Mouse (Mus musculus): Measurements from ENCODE around the gene 4921507P07Rik. TPM values are rescaled to one million over a fixed set of nuclear protein-coding genes. Genes with fewer than 3 reads are reported as not detected.
A peak's percentile ranks its signal among the peaks of the same experiment; 100 is the strongest.

Gene 4921507P07Rik
- polyA plus RNA-seq, 1 experiment from 2014 or later, result 1.1 TPM

- peak; percentile 69; the same call in 1 of the 2 replicates for ATAC-seq (replicated peaks; ENCODE audit: low FRiP score)
- H3K4me3 ChIP-seq (replicated peaks), result no peak overlapping the region
- H3K4me1 ChIP-seq, result no peaks in the 10 kb centered on the region
- no peak overlapping the region for H3K9ac ChIP-seq
- no peaks in the 10 kb centered on the region for H3K9me3 ChIP-seq (replicated peaks)
- H3K36me3 ChIP-seq, result no peaks in the 10 kb centered on the region
- 66% methylated on average over 5 of the region's 5 CpGs for WGBS
- H3K4me2 ChIP-seq, result no peak overlapping the region
- no peak overlapping the region for H3K27ac ChIP-seq
- H3K27me3 ChIP-seq, result no peaks in the 10 kb centered on the region
Observed at GRCm38 (mm10) chr6:50552881-50553518, 43.4 kb downstream of the 4921507P07Rik start.

- peaks cover 3% of the 10 kb centered on the region; the same call in 1 of the 2 replicates for H3K4me1 ChIP-seq
- H3K9ac ChIP-seq, result no peak overlapping the region
- 77% methylated on average over 7 of the region's 7 CpGs for WGBS
- ATAC-seq (replicated peaks; ENCODE audit: low FRiP score), result no peak
- no peaks in the 10 kb centered on the region for H3K36me3 ChIP-seq
- H3K27me3 ChIP-seq, result no peaks in the 10 kb centered on the region
- H3K4me2 ChIP-seq, result no peak overlapping the region
- H3K4me3 ChIP-seq (replicated peaks), result no peak overlapping the region
- H3K27ac ChIP-seq, result no peak overlapping the region
- no peaks in the 10 kb centered on the region for H3K9me3 ChIP-seq (replicated peaks)
Observed at GRCm38 (mm10) chr6:50549791-50550190, 46.6 kb downstream of the 4921507P07Rik start.

GRCm38 (mm10) chr6:50549051-50549450, 47.4 kb downstream of the 4921507P07Rik start:
- no peaks in the 10 kb centered on the region for H3K27me3 ChIP-seq
- H3K4me3 ChIP-seq (replicated peaks), result no peak overlapping the region
- peaks cover 3% of the 10 kb centered on the region; the same call in 1 of the 2 replicates for H3K4me1 ChIP-seq
- no peak overlapping the region for H3K27ac ChIP-seq
- ATAC-seq (replicated peaks; ENCODE audit: low FRiP score), result no peak
- no peaks in the 10 kb centered on the region for H3K9me3 ChIP-seq (replicated peaks)
- WGBS, result 79% methylated on average over 5 of the region's 5 CpGs
- H3K4me2 ChIP-seq, result no peak overlapping the region
- no peaks in the 10 kb centered on the region for H3K36me3 ChIP-seq
- H3K9ac ChIP-seq, result no peak overlapping the region

GRCm38 (mm10) chr6:50545412-50546043, 50.9 kb downstream of the 4921507P07Rik start:
- Histone ChIP-seq H3K4me3 (replicated peaks) (no peak overlapping the region), H3K36me3 (no peaks in the 10 kb centered on the region), H3K9ac (no peak overlapping the region), H3K4me1 (peaks cover 3% of the 10 kb centered on the region; the same call in 1 of the 2 replicates), H3K4me2 (peak overlapping the region; percentile 30), H3K27me3 (no peaks in the 10 kb centered on the region), H3K9me3 (replicated peaks) (no peaks in the 10 kb centered on the region), H3K27ac (no peak overlapping the region)
- 23% methylated on average over 10 of the region's 10 CpGs for WGBS
- ATAC-seq (replicated peaks; ENCODE audit: low FRiP score), result no peak; the same call in 1 of the 2 replicates

- Histone ChIP-seq H3K9me3 (replicated peaks) (no peaks in the 10 kb centered on the region), H3K36me3 (no peaks in the 10 kb centered on the region), H3K4me1 (peaks cover 3% of the 10 kb centered on the region; the same call in 1 of the 2 replicates), H3K4me3 (replicated peaks) (no peak overlapping the region), H3K27me3 (no peaks in the 10 kb centered on the region), H3K27ac (no peak overlapping the region), H3K4me2 (no peak overlapping the region), H3K9ac (no peak overlapping the region)
- 92% methylated on average over 1 of the region's 1 CpGs for WGBS
- no peak for ATAC-seq (replicated peaks; ENCODE audit: low FRiP score)
Observed at GRCm38 (mm10) chr6:50542535-50542934, 53.9 kb downstream of the 4921507P07Rik start.

- ATAC-seq (replicated peaks; ENCODE audit: low FRiP score), result no peak
- Histone ChIP-seq H3K9ac (no peak overlapping the region), H3K27me3 (no peaks in the 10 kb centered on the region), H3K36me3 (no peaks in the 10 kb centered on the region), H3K4me3 (replicated peaks) (no peak overlapping the region), H3K27ac (no peak overlapping the region), H3K4me1 (peaks cover 6% of the 10 kb centered on the region; the same call in 1 of the 2 replicates), H3K4me2 (no peak overlapping the region), H3K9me3 (replicated peaks) (no peaks in the 10 kb centered on the region)
- 68% methylated on average over 1 of the region's 1 CpGs for WGBS
Observed at GRCm38 (mm10) chr6:50539641-50540040, 56.8 kb downstream of the 4921507P07Rik start.

- no peaks in the 10 kb centered on the region for H3K36me3 ChIP-seq
- H3K9me3 ChIP-seq (replicated peaks), result no peaks in the 10 kb centered on the region
- no peak overlapping the region for H3K9ac ChIP-seq
- H3K27ac ChIP-seq, result 0 out of 2 replicates have a peak overlapping the region, but pooled peaks have one; percentile 22
- H3K27me3 ChIP-seq, result no peaks in the 10 kb centered on the region
- H3K4me2 ChIP-seq, result no peak overlapping the region
- peaks cover 6% of the 10 kb centered on the region; the same call in 1 of the 2 replicates for H3K4me1 ChIP-seq
- H3K4me3 ChIP-seq (replicated peaks), result no peak overlapping the region
- 9% methylated on average over 7 of the region's 7 CpGs for WGBS
- ATAC-seq (replicated peaks; ENCODE audit: low FRiP score), result peak; percentile 69
Observed at GRCm38 (mm10) chr6:50536461-50536892, 60.0 kb downstream of the 4921507P07Rik start.

GRCm38 (mm10) chr6:50535346-50535745, 61.1 kb downstream of the 4921507P07Rik start:
- H3K4me3 ChIP-seq (replicated peaks), result no peak overlapping the region
- H3K36me3 ChIP-seq, result no peaks in the 10 kb centered on the region
- 0 out of 2 replicates have a peak, but pooled peaks have one; percentile 35 for ATAC-seq (replicated peaks; ENCODE audit: low FRiP score)
- H3K9ac ChIP-seq, result no peak overlapping the region
- no peak overlapping the region; the same call in 1 of the 2 replicates for H3K27ac ChIP-seq
- H3K27me3 ChIP-seq, result no peaks in the 10 kb centered on the region
- WGBS, result 85% methylated on average over 3 of the region's 3 CpGs
- H3K9me3 ChIP-seq (replicated peaks), result no peaks in the 10 kb centered on the region
- H3K4me2 ChIP-seq, result no peak overlapping the region
- peaks cover 6% of the 10 kb centered on the region; the same call in 1 of the 2 replicates for H3K4me1 ChIP-seq

- Histone ChIP-seq H3K4me2 (no peak overlapping the region), H3K9ac (no peak overlapping the region), H3K27me3 (no peaks in the 10 kb centered on the region), H3K36me3 (no peaks in the 10 kb centered on the region), H3K9me3 (replicated peaks) (no peaks in the 10 kb centered on the region), H3K4me3 (replicated peaks) (no peak overlapping the region), H3K27ac (0 out of 2 replicates have a peak overlapping the region, but pooled peaks have one; percentile 22), H3K4me1 (peaks cover 6% of the 10 kb centered on the region; the same call in 1 of the 2 replicates)
- WGBS, result 67% methylated on average over 8 of the region's 8 CpGs
- no peak for ATAC-seq (replicated peaks; ENCODE audit: low FRiP score)
Observed at GRCm38 (mm10) chr6:50531920-50532319, 64.5 kb downstream of the 4921507P07Rik start.

- H3K9me3 ChIP-seq (replicated peaks), result no peaks in the 10 kb centered on the region
- 90% methylated on average over 3 of the region's 3 CpGs for WGBS
- ATAC-seq (replicated peaks; ENCODE audit: low FRiP score), result no peak
- H3K4me1 ChIP-seq, result peaks cover 5% of the 10 kb centered on the region; the same call in 1 of the 2 replicates
- no peak overlapping the region for H3K4me3 ChIP-seq (replicated peaks)
- H3K27me3 ChIP-seq, result no peaks in the 10 kb centered on the region
- no peaks in the 10 kb centered on the region for H3K36me3 ChIP-seq
- H3K27ac ChIP-seq, result no peak overlapping the region
- no peak overlapping the region for H3K9ac ChIP-seq
- no peak overlapping the region for H3K4me2 ChIP-seq
Observed at GRCm38 (mm10) chr6:50531003-50531402, 65.4 kb downstream of the 4921507P07Rik start.

- Histone ChIP-seq H3K9me3 (replicated peaks) (no peaks in the 10 kb centered on the region), H3K4me3 (replicated peaks) (no peak overlapping the region), H3K27me3 (no peaks in the 10 kb centered on the region), H3K36me3 (no peaks in the 10 kb centered on the region), H3K4me2 (0 out of 2 replicates have a peak overlapping the region, but pooled peaks have one; percentile 24), H3K9ac (no peak overlapping the region), H3K4me1 (0 out of 2 replicates have a peak, but pooled peaks cover 5% of the 10 kb centered on the region), H3K27ac (no peak overlapping the region)
- ATAC-seq (replicated peaks; ENCODE audit: low FRiP score), result no peak
- WGBS, result 78% methylated on average over 11 of the region's 11 CpGs
Observed at GRCm38 (mm10) chr6:50529194-50529593, 67.2 kb downstream of the 4921507P07Rik start.

- Histone ChIP-seq H3K36me3 (no peaks in the 10 kb centered on the region), H3K27me3 (no peaks in the 10 kb centered on the region), H3K4me2 (no peak overlapping the region), H3K4me1 (0 out of 2 replicates have a peak, but pooled peaks cover 5% of the 10 kb centered on the region), H3K9ac (no peak overlapping the region), H3K27ac (no peak overlapping the region), H3K4me3 (replicated peaks) (no peak overlapping the region), H3K9me3 (replicated peaks) (no peaks in the 10 kb centered on the region)
- no peak for ATAC-seq (replicated peaks; ENCODE audit: low FRiP score)
- 75% methylated on average over 9 of the region's 9 CpGs for WGBS
Observed at GRCm38 (mm10) chr6:50527416-50527815, 69.0 kb downstream of the 4921507P07Rik start.
